13 mouse cellular contexts compared by ENCODE assay signal in the genomic region with DNA sequence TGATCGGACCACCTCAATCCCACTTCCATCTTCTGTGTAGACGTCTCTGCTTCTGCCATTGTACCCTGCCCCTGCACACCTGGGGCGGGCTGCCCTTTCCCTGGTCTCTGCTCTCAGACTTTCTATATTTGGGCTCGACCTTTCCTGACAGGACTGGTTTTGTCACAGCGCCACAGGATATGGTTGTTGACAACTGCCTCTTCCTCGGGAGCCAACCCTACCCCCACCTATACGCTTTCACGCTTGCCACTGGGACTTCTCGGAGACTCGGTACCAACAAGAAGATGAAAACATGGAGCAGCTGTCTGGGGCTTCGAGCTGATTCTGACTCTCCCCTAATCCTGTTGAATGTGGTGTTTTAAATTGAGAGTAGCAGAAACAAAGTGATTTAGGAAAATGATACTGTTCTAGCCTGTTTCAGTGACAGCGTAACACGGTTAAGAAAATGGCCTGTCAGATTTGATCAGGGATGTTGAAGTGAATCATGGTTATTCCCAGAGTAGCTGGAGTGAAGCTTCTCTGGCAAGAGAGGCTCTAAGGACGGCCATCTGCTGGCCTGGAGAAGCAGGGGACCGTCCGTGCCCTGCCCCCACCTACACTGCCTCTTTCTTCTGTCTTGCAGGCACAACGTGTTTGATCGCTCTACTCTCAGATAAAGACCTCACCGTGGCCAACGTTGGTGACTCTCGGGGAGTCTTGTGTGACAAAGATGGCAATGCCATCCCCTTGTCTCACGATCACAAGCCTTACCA. TPM values are rescaled to one million over a fixed set of nuclear protein-coding genes. Genes with fewer than 3 reads are reported as not detected.
DNase-seq lines count a peak whose midpoint lies in the region; ATAC-seq and TF ChIP-seq lines count a peak whose summit lies in the region.
"Had no signal": no experiment of that assay in that cellular context is flagged by ENCODE, and none has a peak within 500 bp of the region (broad histone marks: within the 10 kb centered on the region; RNA-seq: fewer than 3 reads in every experiment).

No protein-coding gene starts in this region.

- H3K4me1 ChIP-seq in hindbrain, postnatal 0 days (ENCODE audit: insufficient read depth, low read length) = peaks cover 3% of the 10 kb centered on the region; the same call in 1 of the 2 replicates
- H3K4me1 ChIP-seq in limb, embryonic 10.5 days = no peaks in the 10 kb centered on the region
- H3K4me1 ChIP-seq: limb, embryonic 12.5 days had no signal

- no peaks in the 10 kb centered on the region for H3K27me3 ChIP-seq in hindbrain, postnatal 0 days (ENCODE audit: insufficient read depth, low read length)
- H3K27me3 ChIP-seq in limb, embryonic 10.5 days (ENCODE audit: low read depth, poor library complexity, severe bottlenecking) = no peaks in the 10 kb centered on the region
- H3K27me3 ChIP-seq: limb, embryonic 12.5 days; lung, embryonic 15.5 days; Patski had no signal

- peak; percentile 81 for DNase-seq in gastrocnemius, adult 2 months
- no peak for DNase-seq in gastrocnemius, postnatal 4 days (ENCODE audit: low spot score in 2 of 2)
- DNase-seq in left cerebral cortex, postnatal 4 days = peak; percentile 73
- no peak for DNase-seq in left cerebral cortex, postnatal 36 days (ENCODE audit: low spot score in 2 of 2)
- peak; percentile 39 for DNase-seq in cerebellum, adult 8-10 months
- DNase-seq in hindbrain, postnatal 0 days (ENCODE audit: low spot score) = peak; percentile 52
- DNase-seq in limb, embryonic 10.5 days (ENCODE audit: low spot score) = no peak
- DNase-seq in left cerebral cortex, adult 11 months (ENCODE audit: low spot score) = no peak
- DNase-seq: adrenal gland, adult 8-10 months had no signal

- H3K9ac ChIP-seq in hindbrain, postnatal 0 days (replicated peaks; ENCODE audit: low read length) = no peak overlapping the region
- H3K9ac ChIP-seq: limb, embryonic 12.5 days; lung, embryonic 15.5 days had no signal

- H3K4me2 ChIP-seq in hindbrain, postnatal 0 days (ENCODE audit: low read depth, low read length) = 0 out of 2 replicates have a peak overlapping the region, but pooled peaks have one; percentile 1
- H3K4me2 ChIP-seq: limb, embryonic 12.5 days; lung, embryonic 15.5 days had no signal

- 63% methylated on average over 22 of the region's 22 CpGs for WGBS in hindbrain, postnatal 0 days
- 88% methylated on average over 22 of the region's 22 CpGs for WGBS in limb, embryonic 10.5 days

- no peaks in the 10 kb centered on the region for H3K36me3 ChIP-seq in hindbrain, postnatal 0 days (ENCODE audit: insufficient read depth, low read length)
- H3K36me3 ChIP-seq in limb, embryonic 10.5 days = peaks cover 2% of the 10 kb centered on the region; the same call in 1 of the 2 replicates
- H3K36me3 ChIP-seq: lung, embryonic 15.5 days had no signal

- peak; percentile 21; the same call in 1 of the 2 replicates for TF ChIP-seq CTCF in gastrocnemius, adult 2 months (IDR thresholded peaks at IDR 0.05)
- TF ChIP-seq CTCF in hindbrain, postnatal 0 days (IDR thresholded peaks at IDR 0.05; ENCODE audit: low read depth) = no peak; the same call in 1 of the 2 replicates

- intact Hi-C loops in gastrocnemius, adult 2 months (cut with DNase I) = loop anchor here (2.0 kb wide), 1 partner anchor 24 kb away; no protein-coding TSS in a partner anchor
- intact Hi-C loops in left cerebral cortex, postnatal 4 days (cut with DNase I) = no loop called here
- intact Hi-C loops in left cerebral cortex, postnatal 36 days (cut with DNase I) = no loop called here

- H3K9me3 ChIP-seq in hindbrain, postnatal 0 days (ENCODE audit: low read length) = no peaks in the 10 kb centered on the region
- H3K9me3 ChIP-seq in limb, embryonic 10.5 days (replicated peaks) = no peaks in the 10 kb centered on the region
- H3K9me3 ChIP-seq: limb, embryonic 12.5 days; lung, embryonic 15.5 days had no signal

- ATAC-seq in hindbrain, postnatal 0 days = peak; percentile 73
- ATAC-seq: intestine, embryonic 16.5 days; Patski had no signal

- H3K4me3 ChIP-seq in gastrocnemius, adult 2 months = peak overlapping the region; percentile 58
- H3K4me3 ChIP-seq in hindbrain, postnatal 0 days (ENCODE audit: low read length) = no peak overlapping the region
- H3K4me3 ChIP-seq in limb, embryonic 10.5 days = no peak overlapping the region
- H3K4me3 ChIP-seq: limb, embryonic 12.5 days; lung, embryonic 15.5 days had no signal

- H3K27ac ChIP-seq in gastrocnemius, adult 2 months = peak overlapping the region; percentile 92
- H3K27ac ChIP-seq in hindbrain, postnatal 0 days = peak overlapping the region; percentile 20; the same call in 1 of the 2 replicates
- no peak overlapping the region for H3K27ac ChIP-seq in limb, embryonic 10.5 days
- H3K27ac ChIP-seq: limb, embryonic 12.5 days; lung, embryonic 15.5 days had no signal

RNA-seq across cellular contexts. Expression of a gene that starts 49.9 kb away (rescaled TPM):
- total RNA-seq in gastrocnemius, adult 2 months (2021) = 1 to 10 TPM; 1.5 to 2.0 TPM
- 10 to 100 TPM; 19.5 to 21.2 TPM for total RNA-seq in gastrocnemius, postnatal 4 days (2021)
- total RNA-seq in left cerebral cortex, postnatal 4 days (2021) = 10 to 100 TPM; 54.3 to 58.8 TPM
- 10 to 100 TPM; 52.2 to 54.9 TPM for total RNA-seq in left cerebral cortex, postnatal 36 days (2021)
- total RNA-seq in hindbrain, postnatal 0 days (2014; rRNA removed) = 67.0 and 73.5 TPM in 2 replicates
- polyA plus RNA-seq in hindbrain, postnatal 0 days (2015; fragmentation: Nextera tagmentation; extraction: Ambion mirVana) = 90.6 and 91.2 TPM in 2 replicates
- 17.7 and 23.0 TPM in 2 replicates for polyA plus RNA-seq in limb, embryonic 10.5 days (2016; fragmentation: Nextera tagmentation; extraction: Ambion mirVana)

Comparison
In these comparisons a context has a peak if more than half of its experiments do, and no peak if none do; other contexts are left out.
1. DNase-seq: peak in gastrocnemius, adult 2 months (single experiment), left cerebral cortex, postnatal 4 days (single experiment), cerebellum, adult 8-10 months (single experiment) and hindbrain, postnatal 0 days (single experiment); none in gastrocnemius, postnatal 4 days (0 of 2), left cerebral cortex, postnatal 36 days (0 of 2), limb, embryonic 10.5 days (single experiment) and left cerebral cortex, adult 11 months (single experiment).
2. RNA of a gene that starts 49.9 kb away (total RNA-seq): 67.0 to 73.5 TPM in hindbrain, postnatal 0 days, 54.3 to 58.8 TPM in left cerebral cortex, postnatal 4 days, 52.2 to 54.9 TPM in left cerebral cortex, postnatal 36 days and 19.5 to 21.2 TPM in gastrocnemius, postnatal 4 days; 1.5 to 2.0 TPM in gastrocnemius, adult 2 months; every median in the first group is over 4 times any median in the second.